Mouse (Mus musculus): ENCODE measurements at regions not wholly inside any gene's neighbourhood (a gene's known extent, or its start where the extent isn't known, plus 50 kb on each side); places are given as distances from the start of the nearest gene placed in this dataset.

- TF ChIP-seq CTCF (IDR thresholded peaks at IDR 0.05; ENCODE audit: low read depth), result no peak
- no peak for TF ChIP-seq EP300 (IDR thresholded peaks at IDR 0.05; ENCODE audit: low read depth)
Measured at GRCm38 (mm10) chr19:28134806-28135205, 123.8 kb upstream of the Rfx3 start.
